Mouse (Mus musculus) CD4-positive, CD25-positive, alpha-beta regulatory T cell, adult 4 months (primary cell): ENCODE data around the gene Nebl. TPM values are rescaled to one million over a fixed set of nuclear protein-coding genes. Genes with fewer than 3 reads are reported as not detected.

Experiments used
- ATAC-seq: one replicate; pipeline ENCODE4 v1.8.0; 2017
- polyA plus RNA-seq, 2 experiments: library from polyadenylated mRNA; unstranded; fragments of 100-300 nt; shearing (Covaris generic); gene quantifications; one replicate each; pipeline ENCODE4 v1.2.1; 2017

The Nebl gene
- polyA plus RNA-seq, 2 experiments from 2014 or later, result 7.5 to 9.7 TPM

DNA sequence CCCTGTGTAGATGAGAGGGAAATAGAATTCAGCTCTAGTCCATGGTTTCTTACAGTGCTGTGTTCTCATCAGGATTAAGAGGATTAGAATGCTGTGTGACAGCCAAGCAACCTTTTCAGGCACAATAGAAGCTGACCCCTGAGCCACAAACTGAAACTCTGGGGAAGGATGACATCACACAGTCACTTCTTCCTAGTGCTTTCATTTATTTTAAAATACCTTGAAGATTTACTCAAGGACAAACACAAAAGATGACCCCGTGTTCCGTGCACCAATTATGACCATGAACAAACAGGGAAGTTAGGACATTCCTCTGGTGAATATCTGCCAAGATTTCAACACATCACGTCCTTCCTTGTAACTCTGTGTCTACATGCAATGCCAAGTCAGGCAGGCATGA, 121.0 kb downstream of the Nebl start:
- ATAC-seq, result no peak

- no peak for ATAC-seq
Measured at GRCm38 (mm10) chr2:17603573-17603972, 127.7 kb downstream of the Nebl start.

- no peak for ATAC-seq
Measured at GRCm38 (mm10) chr2:17600652-17601051, 130.6 kb downstream of the Nebl start.

GRCm38 (mm10) chr2:17599860-17600259, 131.4 kb downstream of the Nebl start:
- ATAC-seq, result no peak

GRCm38 (mm10) chr2:17597932-17598331, 133.3 kb downstream of the Nebl start:
- ATAC-seq, result no peak

- no peak for ATAC-seq
Measured at GRCm38 (mm10) chr2:17589669-17590068, 141.6 kb downstream of the Nebl start.

DNA sequence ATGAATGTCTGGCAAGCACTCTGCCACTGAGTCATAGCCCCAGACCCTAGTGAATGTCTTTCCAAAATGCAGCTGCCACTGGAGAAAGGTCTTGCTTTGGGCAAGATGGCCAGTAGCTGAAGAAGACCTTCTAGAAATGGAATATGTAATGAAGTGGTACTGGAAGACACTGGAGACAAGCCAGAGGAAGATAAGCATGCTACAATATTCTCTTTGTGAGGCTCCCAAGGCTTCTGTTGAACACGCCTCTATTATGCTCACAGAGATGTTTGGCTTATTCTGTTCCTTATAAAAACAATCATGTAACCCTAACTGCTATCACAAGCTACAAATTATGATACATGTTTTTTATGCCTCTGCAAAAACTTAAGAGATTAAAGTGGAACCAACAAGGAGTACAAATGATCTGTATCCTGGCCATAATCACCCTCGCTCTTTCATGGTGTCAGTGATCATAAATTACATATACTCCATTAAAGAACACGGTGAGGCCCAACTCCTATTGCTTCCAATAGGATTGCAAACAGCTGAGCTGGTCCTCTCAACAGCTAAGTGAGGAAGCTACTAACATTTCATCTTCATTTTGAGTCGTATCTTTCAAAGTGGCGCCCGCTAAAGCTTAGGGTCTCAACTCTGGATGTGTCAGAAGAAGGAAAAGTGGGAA, 145.8 kb downstream of the Nebl start:
- no peak for ATAC-seq

DNA sequence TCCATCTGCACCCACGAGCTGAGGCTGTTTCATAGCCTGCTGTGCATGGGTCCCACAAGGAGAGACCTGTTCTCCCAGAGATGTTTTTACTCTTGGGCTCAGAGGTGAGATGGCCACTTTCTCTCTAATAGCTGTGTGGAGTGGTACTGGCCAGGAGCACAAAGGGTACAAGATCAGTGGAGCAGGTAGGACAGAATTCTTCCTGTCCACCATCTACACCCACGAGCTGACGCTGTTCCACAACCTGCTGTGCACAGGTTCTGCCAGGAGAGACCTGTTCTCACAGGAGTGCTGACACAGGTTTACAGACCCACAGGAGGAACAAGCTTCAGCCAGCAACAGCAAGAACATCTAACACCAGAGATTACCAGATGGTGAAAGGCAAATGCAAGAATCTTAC, 155.6 kb downstream of the Nebl start:
- no peak for ATAC-seq

GRCm38 (mm10) chr2:17571716-17572115, 159.5 kb downstream of the Nebl start:
- no peak for ATAC-seq

DNA sequence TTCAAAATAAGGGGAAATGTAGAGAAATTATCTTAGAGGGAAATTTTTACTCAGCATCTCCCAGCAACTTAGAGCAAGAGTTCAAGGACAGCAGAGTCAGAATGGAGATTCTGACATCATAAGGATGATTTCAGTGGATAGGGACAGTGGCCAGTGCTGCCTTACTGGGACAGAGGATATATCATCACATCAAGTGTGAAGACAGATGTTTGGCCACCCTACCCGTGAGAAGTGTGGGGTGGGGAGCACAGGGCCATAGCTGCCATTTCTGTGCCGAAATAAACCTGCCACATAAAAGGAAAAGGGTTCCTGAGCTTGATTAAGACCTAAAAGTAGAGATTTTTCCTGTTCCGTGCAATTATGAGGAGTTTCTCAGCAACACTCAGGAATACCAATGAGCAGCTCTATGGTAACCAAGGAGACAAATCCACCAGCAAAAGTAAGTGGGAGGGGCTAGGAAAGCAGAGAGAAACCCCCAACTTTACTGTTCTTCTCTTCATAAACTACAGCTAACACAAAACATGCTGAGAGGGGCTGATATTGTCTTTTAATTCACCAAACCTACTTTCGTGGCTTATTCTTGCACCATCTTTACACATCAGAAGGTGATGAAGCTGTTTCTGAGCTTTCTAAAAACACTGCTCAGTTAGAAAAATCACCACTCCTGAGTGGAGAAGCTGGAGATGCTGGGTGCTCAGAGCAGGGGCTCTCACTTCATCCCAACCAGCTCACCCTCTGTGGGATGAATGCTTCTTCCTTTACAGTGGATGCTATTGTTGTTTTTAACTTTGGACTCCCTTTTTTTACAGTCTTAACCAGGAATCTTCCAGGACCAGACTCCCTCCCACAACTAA, 172.1 kb downstream of the Nebl start:
- no peak for ATAC-seq

DNA sequence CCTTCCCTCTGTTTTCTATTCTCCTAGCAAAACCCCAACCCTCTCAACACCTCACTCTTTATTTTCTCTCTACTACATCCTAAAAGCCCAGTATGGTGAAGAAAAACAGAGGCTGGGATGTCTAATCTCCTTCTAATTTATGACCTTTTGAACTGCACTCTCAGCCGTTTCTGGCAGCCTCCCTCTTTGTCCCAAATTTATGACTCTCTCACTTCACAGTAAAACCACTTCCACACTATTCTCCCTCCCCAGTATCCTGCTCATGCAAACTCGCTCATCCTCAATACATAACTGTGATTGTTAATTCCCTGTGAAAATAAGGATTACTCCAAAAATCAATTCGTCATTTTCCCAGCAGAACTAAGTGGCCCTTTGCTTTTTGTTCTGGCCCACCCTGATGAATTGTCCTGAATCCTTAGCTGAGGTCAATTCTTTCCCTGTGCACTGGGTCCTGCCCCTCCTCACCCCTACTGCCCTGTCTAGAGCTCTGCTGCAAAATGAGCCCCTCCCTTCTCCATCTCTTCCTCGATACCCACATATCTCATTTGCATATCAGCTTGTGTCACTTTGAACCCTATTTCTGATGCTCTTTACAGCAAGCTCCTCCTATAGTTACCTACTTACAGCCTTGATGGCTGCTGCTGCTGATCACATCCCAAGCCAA, 181.2 kb downstream of the Nebl start:
- ATAC-seq, result no peak

- ATAC-seq, result no peak
Measured at GRCm38 (mm10) chr2:17546354-17546948, 184.8 kb downstream of the Nebl start.

- no peak for ATAC-seq
Measured at GRCm38 (mm10) chr2:17539737-17540136, 191.5 kb downstream of the Nebl start.

GRCm38 (mm10) chr2:17538493-17538892, 192.8 kb downstream of the Nebl start:
- no peak for ATAC-seq

GRCm38 (mm10) chr2:17531355-17532105, 199.7 kb downstream of the Nebl start:
- no peak for ATAC-seq

DNA sequence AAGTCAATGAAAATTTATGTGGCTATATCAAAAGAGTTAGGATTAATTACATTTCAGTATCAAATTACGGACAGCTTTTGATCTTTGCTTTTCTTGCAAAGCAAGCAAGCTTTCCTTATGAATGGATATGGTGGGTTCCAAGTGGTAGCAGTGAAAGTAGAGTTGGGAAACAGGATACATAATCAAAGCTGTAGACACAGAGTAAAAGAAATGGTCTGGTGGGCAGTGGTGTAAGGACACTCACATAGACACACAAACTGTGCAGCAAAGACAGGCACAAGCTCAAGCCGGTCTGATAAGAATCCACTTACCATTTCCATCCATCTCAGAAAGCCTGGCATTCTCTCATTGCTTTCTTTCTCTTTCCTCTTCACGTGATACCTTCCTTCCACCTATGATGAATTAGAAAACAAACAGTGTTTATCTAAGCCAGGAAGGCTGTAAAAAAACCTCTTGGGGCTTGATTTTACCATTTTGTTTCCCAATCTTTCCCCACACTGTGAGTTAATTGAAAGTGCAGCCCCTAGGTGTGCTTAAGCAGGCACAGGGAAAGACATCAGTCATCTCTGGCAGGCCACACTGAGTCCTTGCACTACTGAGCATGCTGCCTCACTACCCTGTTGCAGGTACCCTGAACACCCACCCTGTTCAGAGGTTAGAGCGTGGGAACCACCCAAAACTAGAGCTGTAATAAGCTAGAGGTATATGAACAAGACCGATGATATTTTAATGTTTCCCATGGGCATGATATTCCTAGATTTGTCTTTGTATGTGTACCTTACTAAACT, 205.3 kb downstream of the Nebl start:
- no peak for ATAC-seq

- no peak for ATAC-seq
Measured at GRCm38 (mm10) chr2:17525211-17525610, 206.1 kb downstream of the Nebl start.

DNA sequence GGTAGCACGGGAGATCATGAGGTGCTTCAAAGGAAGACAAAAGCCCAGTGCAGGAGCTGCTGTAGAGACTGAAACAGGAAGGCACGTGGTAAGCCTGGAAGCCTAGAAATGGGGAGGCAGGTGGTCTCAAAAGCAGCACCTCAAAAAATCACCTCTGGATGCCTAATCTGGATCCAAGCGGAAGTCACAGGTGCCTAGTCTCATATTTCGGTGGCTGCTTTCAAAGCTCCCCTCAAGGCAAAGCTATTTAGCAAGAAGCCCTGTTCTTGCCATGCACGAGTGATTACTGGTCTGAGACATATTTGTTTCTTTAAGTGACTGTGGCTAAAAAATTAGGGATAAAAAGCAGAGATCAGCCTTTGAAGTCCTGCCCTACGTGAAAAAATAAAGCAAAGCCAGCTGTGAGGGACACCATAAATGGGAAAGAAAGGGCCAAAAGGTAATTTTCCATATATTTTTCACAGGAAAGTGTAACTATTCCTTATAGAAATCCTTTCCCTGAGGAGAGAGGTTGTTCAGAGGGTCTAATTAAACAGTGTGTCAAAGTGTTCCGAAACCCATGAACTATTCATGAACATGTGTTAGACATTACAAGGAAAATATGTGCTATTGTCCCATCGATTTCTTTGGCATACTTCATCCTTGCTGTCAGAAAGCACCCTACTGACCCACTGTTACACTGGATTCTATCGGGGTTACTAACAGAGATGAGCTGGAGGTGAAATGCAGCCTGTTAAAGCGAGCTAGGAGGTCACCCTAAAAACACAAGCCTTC, 206.9 kb downstream of the Nebl start:
- ATAC-seq, result no peak

- ATAC-seq, result no peak
Measured at GRCm38 (mm10) chr2:17523791-17524190, 207.5 kb downstream of the Nebl start.

GRCm38 (mm10) chr2:17515686-17516085, 215.6 kb downstream of the Nebl start:
- ATAC-seq, result no peak

DNA sequence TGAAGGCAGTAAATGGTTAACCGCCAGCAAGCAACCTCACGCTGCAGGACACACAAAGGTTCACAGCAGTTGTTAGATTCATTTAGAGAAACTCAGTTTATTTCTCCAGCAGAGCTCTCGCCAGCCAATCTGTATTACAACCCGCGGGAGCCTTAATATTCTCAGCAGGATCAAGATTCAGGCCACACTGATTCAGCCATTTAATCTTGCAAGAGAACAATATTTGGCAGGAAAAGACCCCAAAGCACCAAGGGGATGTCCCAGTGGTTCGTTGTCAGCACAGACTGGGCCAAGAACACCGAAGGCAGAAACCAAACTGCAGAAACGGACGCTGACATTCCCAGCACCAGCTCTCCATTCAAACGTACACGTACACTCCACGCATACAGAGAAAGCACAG, 216.5 kb downstream of the Nebl start:
- no peak for ATAC-seq
